Mouse (Mus musculus) CH12F3 (cell line): Measurements from ENCODE around the gene Rhbdd1.

Experiments used
- in situ Hi-C: fragments of 300-500 bp; cut with MboI; formaldehyde crosslinking; loops from 2 replicates; pipeline ENCODE4 v1.14.3; 2020; ENCODE audit warnings: low sequenced_read_pairs

The Rhbdd1 gene

DNA sequence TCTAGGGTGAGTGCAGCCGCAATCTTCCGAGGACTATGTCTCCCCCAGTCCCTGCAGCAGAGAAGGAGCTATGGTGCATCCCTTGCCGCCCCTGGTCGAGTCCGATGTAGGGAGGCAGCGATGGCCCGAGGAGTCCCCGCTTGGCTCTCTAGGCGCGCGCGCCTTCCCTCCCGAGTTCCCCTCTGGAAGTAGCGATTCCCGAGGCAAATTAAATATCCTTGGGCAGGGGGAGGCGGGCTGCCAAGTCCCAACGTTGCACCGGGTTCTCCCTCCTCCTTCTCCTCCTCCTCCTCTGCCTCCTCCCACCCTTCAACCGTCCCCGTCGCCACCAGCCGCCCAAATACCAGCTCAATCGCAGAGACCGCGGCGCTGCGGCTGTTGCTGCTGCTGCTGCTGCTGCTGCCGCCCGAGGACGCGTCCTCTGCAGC is 25.5 kb upstream of the Rhbdd1 start:
- in situ Hi-C loops, result loop anchor here (25.0 kb wide), 1 partner anchor 978 kb away; no protein-coding TSS in a partner anchor

DNA sequence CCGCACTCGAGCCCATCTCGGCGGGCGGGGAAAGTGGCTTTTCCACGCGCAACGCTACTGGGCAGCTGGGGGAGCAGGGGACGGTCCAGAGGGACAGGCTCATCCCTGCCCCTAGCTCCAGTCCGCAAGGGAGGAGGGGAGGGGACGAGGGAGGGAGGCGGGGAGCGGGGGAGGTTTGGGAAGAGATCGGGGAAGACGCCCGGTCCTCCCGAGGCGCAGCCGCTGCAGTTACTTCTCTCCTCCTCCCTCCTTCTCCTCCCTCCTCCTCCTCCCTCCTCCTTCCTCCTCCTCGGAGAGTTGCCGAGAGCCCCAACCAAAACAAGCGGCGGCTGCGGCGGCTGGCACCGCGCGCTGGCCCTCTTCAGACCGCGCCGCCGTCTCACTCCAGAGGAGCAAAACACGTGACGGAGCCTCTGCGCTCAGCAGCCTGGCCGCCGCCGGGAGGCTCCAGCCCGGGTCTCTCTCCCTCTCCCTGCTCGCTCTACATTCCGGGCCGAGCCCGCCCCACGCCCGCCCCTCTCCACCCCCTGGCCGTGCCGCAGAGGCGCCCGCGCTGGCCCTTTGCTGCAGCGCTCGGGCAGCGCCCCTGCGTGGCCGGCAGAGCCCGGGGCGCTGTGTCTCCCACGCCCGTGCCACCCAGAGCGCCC is 25.0 kb upstream of the Rhbdd1 start, which contains the start of gene Irs1:
Gene Irs1, minus strand, starts transcription at position 266 of the 647 bp plus-strand sequence.
- in situ Hi-C loops, result loop anchor here (25.0 kb wide), 1 partner anchor 979 kb away; no protein-coding TSS in a partner anchor

DNA sequence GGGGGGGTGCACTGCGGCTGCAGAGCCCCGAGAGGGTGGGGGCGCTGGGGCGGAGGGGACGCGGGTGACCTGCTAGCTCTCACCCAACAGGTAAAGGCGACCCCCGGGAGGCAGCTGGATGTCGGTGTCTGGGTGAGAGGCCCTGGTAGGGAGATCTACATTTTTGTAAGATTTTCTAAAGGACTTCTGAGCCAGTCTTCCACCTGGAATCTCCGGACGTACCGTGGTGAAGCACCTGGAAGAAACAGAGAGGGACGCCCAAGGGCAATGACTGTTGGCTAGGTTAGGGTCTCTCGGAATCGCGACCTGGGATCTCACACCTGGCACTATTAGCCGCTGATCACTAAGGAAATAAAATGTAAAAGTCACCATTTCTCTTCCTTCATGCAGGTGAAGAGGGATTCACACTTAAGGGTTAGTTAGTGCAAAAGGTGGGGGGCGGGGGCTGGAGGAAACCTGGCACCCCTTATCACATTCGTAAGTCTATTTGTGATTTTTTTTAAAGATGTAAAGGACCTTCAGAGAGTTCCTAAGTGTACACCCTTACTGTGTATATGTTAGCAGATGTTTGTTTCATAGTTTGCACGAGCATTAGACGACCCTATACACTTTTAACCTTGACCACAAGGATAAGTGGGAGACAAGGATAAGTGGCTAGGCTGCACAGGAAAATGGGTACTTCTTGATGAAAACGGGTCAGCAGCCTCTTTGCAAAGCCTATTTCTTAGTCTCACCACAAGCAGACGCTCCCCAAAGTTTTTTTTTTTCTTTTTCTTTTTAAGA is 24.1 kb upstream of the Rhbdd1 start:
- in situ Hi-C loops, result loop anchor here (25.0 kb wide), 1 partner anchor 980 kb away; no protein-coding TSS in a partner anchor

- in situ Hi-C loops, result loop anchor here (25.0 kb wide), 1 partner anchor 980 kb away; no protein-coding TSS in a partner anchor
These were observed 23.5 kb upstream of the Rhbdd1 start for GRCm38 (mm10) chr1:82292771-82293170.

GRCm38 (mm10) chr1:82294102-82294501 is 22.1 kb upstream of the Rhbdd1 start:
- in situ Hi-C loops, result loop anchor here (25.0 kb wide), 1 partner anchor 982 kb away; no protein-coding TSS in a partner anchor

DNA sequence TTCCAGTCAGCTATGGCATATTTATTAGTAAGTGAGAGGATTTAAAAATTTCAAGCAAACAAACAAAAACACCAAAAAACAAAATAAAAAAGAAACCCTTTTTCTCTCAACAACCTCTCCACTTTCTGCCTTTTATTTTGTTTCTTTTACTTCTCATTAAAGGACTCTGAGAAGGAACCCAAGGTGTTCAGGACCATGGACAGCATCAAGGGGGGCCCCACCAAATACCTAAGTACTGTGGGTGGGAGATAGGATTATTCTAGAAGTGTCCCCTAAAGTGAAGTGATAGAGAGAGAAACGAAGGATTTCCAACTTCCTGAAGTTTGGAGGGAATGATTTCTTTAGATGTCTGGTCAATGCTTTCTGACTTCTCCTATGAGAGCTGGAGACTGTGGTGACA is 17.7 kb upstream of the Rhbdd1 start:
- in situ Hi-C loops, result loop anchor here (25.0 kb wide), 1 partner anchor 986 kb away; no protein-coding TSS in a partner anchor

GRCm38 (mm10) chr1:82304483-82304882 is 11.8 kb upstream of the Rhbdd1 start:
- in situ Hi-C loops, result no loop called here

GRCm38 (mm10) chr1:82316746-82317126 is 484 bp downstream of the Rhbdd1 start:
- in situ Hi-C loops, result no loop called here

- in situ Hi-C loops, result no loop called here
These were observed 4.2 kb downstream of the Rhbdd1 start for GRCm38 (mm10) chr1:82320456-82320855.

- in situ Hi-C loops, result no loop called here
These were observed 4.6 kb downstream of the Rhbdd1 start for GRCm38 (mm10) chr1:82320864-82321263.

DNA sequence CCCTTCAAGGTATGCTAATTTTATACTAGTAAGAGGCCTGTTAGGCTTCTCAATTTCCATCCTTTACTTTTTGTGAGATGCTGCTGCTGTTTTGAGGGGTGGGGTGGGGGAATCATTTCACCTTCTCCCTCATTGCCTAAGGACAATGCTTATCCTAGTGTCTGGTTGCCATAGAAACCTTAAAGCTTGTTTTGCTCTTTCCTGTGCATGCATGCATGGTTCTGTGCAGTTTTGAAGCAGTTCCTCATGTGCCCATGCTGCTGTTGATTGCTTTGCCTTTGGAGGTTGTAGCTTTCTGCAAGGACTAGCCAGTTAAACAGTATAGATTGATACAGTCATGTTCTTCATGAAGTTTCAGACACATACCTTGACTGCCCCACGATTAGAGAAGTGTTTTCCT is 5.2 kb downstream of the Rhbdd1 start:
- in situ Hi-C loops, result no loop called here

- in situ Hi-C loops, result no loop called here
These were observed 8.0 kb downstream of the Rhbdd1 start for GRCm38 (mm10) chr1:82324131-82324785.

DNA sequence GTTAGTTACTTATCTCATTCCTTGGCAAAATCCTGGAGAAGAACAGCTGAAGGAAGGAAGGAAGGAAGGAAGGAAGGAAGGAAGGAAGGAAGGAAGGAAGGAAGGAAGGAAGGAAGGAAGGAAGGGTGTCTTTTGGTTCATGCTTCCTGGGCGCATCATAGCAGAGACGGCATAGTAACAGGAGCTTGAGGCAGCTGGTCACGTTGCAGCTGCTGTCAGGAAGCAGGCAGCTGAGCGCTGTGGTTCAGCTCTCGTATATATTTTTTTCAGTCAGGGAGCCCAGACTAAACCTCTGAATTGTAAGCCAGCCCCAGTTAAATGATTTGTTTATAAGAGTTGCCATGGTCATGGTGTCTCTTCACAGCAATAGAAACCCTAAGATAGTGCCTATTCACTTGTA is 9.9 kb downstream of the Rhbdd1 start:
- in situ Hi-C loops, result no loop called here

DNA sequence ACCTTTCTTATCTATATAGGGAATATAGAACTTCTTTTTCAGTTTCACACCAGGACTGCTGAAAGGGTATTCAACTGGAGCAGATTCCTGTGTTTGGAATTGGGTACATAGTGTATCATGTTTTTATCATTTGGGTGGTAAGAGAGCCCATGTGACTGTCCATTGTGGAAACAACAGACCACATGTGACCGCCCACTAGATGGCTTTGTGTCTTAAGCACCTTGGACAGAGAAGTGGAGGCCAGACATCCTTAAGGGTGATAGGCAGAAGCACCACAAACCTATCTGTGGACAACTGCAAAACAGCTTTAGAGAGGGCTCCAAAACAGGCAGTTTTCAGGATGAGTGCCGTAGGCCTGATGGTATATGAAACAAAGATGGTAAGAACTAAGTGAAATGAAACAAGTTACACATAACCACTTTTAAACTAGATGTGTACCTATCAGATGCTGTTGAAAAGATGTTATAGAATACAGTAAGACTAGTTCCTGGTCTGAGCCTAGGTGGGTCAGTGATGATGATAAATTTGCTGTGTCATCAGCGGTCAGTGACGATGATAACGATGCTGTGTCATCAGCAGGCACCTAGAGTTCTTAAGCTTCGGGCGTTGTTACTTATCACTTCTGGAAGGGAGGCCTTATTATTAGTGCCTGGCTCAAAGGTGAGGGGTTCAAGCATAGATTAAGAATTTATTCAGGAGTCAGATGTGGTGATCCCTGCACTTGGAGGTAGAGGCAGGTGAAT is 12.0 kb downstream of the Rhbdd1 start:
- in situ Hi-C loops, result no loop called here

GRCm38 (mm10) chr1:82329237-82329953 is 13.1 kb downstream of the Rhbdd1 start:
- in situ Hi-C loops, result no loop called here

GRCm38 (mm10) chr1:82329954-82330247 is 13.6 kb downstream of the Rhbdd1 start:
- in situ Hi-C loops, result no loop called here

GRCm38 (mm10) chr1:82334506-82334905 is 18.3 kb downstream of the Rhbdd1 start:
- in situ Hi-C loops, result no loop called here

DNA sequence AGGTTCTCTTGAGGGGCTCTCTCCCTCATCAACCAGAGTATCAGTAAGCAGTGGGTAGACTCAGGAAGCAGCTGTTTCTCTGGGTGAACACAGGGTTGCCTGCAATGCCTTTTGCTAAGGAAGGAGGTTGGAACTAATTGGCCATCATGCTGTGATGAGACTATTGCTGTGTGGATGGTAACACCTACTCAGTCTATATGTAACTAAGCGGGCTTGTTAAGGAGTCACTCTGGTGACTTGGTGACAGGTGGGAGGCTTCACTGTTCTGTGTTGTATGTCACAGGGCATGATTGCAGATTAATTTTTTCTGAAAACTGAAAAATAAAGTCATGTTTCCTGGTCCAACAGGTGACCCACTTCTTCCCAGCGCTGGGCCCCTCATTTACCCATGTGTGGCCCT is 36.8 kb downstream of the Rhbdd1 start:
- in situ Hi-C loops, result no loop called here

GRCm38 (mm10) chr1:82353755-82354154 is 37.5 kb downstream of the Rhbdd1 start:
- in situ Hi-C loops, result no loop called here
